Mouse (Mus musculus) stomach, postnatal 0 days (tissue): ENCODE measurements around the gene Mb21d2. TPM values are rescaled to one million over a fixed set of nuclear protein-coding genes. Genes with fewer than 3 reads are reported as not detected.

ENCODE experiments used
- ATAC-seq: fragments of 200-750 bp; cut with Nextera tagmentation; 2 replicates; pipeline ENCODE4 v1.8.0; 2017; ENCODE audit not compliant: low FRiP score, low TSS enrichment
- DNase-seq: peaks from one replicate; pipeline ENCODE4 v3.0.0-alpha.2; 2016; ENCODE audit warnings: low spot score
- H3K27ac ChIP-seq: fragments of 300-500 bp; sonication (generic); replicated peaks from 2 replicates; pipeline ENCODE4 v1.5.1; 2014; ENCODE audit warnings: mild to moderate bottlenecking, control low read depth
- H3K27me3 ChIP-seq: fragments of 300-500 bp; sonication (generic); 2 replicates; pipeline ENCODE4 v1.6.1; 2014; ENCODE audit warnings: low read length; ENCODE audit not compliant: control insufficient read depth, insufficient read depth
- H3K36me3 ChIP-seq: fragments of 300-500 bp; sonication (generic); 2 replicates; pipeline ENCODE4 v1.6.1; 2014; ENCODE audit warnings: low read length, mixed read lengths; ENCODE audit not compliant: control insufficient read depth, insufficient read depth
- H3K4me1 ChIP-seq: fragments of 300-500 bp; sonication (generic); replicated peaks from 2 replicates; pipeline ENCODE4 v1.6.1; 2014; ENCODE audit warnings: antibody characterized with exemption; ENCODE audit not compliant: control insufficient read depth, insufficient read depth
- H3K4me2 ChIP-seq: fragments of 300-500 bp; sonication (generic); replicated peaks from 2 replicates; pipeline ENCODE4 v1.6.1; 2014; ENCODE audit warnings: low read depth, mild to moderate bottlenecking, control low read depth, moderate library complexity
- H3K4me3 ChIP-seq: fragments of 300-500 bp; sonication (generic); 2 replicates; pipeline ENCODE4 v1.5.1; 2014; ENCODE audit warnings: low read depth, low read length, control low read depth
- H3K9ac ChIP-seq: fragments of 300-500 bp; sonication (generic); 2 replicates; pipeline ENCODE4 v1.6.1; 2014; ENCODE audit warnings: mild to moderate bottlenecking, low read length, control low read depth, mixed read lengths
- H3K9me3 ChIP-seq: fragments of 300-500 bp; sonication (generic); 2 replicates; pipeline ENCODE4 v1.6.1; 2016; ENCODE audit warnings: low read length; ENCODE audit not compliant: control insufficient read depth
- CTCF ChIP-seq: IDR thresholded peaks from 2 replicates; pipeline ENCODE4 v1.5.1; 2016; ENCODE audit warnings: antibody characterized with exemption, low read depth, mild to moderate bottlenecking, moderate library complexity
- EP300 ChIP-seq: optimal IDR thresholded peaks from 2 replicates; pipeline ENCODE3; 2016; ENCODE audit warnings: antibody characterized with exemption
- WGBS: fragments of 180-500 bp; shearing (Covaris S2); extraction: QIAGEN DNeasy Blood & Tissue Kit; methylation state at CpG from one replicate; pipeline ENCODE4 v1.1.7; 2014; 5-methylcytosine and 5-hydroxymethylcytosine counted together
- polyA plus RNA-seq: library from polyadenylated mRNA; unstranded; fragments of >200 nt; fragmentation: Nextera tagmentation; extraction: Ambion mirVana; gene quantifications from 2 replicates; pipeline ENCODE4 v1.2.1, GENCODE M21; 2015

Mb21d2 gene
- polyA plus RNA-seq, 1 experiment from 2014 or later = 4.8 TPM

- Histone ChIP-seq H3K4me1 (no peaks in the 10 kb centered on the region), H3K27me3 (no peaks in the 10 kb centered on the region), H3K36me3 (no peaks in the 10 kb centered on the region), H3K4me2 (no peak overlapping the region), H3K27ac (no peak overlapping the region), H3K9ac (no peak overlapping the region), H3K9me3 (no peaks in the 10 kb centered on the region), H3K4me3 (no peak overlapping the region)
- 13% methylated on average over 12 of the region's 12 CpGs for WGBS
- ATAC-seq = peak; percentile 36; the same call in 1 of the 2 replicates
- TF ChIP-seq EP300 = no peak
- peak; percentile 89 for TF ChIP-seq CTCF
- peak; percentile 64 for DNase-seq
Observed at GRCm38 (mm10) chr16:28838016-28838415, 91.5 kb downstream of the Mb21d2 start.

DNA sequence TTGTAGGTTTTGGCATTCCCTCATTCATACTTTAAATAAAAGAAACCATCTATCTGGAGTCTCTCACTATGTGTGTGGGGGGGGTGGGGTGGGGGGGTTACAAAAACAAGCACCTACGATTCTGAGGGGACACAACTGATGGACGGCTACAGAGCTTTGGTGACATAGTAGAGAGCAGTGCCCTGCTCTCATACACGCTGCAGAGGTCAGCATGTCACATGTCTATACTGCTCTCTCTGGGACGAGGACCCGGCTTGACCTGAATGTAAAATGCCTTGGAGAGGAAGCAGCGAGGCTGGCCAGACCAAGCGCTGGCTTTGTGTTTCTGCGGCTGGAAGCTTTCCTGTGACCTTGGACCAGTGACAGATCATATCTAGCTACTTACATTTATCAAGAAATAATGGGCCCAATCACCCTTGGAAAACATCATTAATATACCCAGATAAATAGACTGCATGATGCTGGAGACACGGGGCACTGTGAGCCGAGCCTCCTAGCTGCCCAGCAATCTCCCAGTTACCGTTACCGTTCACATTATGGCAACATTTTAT is 97.3 kb downstream of the Mb21d2 start:
- DNase-seq (no peak), ATAC-seq (no peak)
- Histone ChIP-seq H3K4me2 (no peak overlapping the region), H3K4me3 (no peak overlapping the region), H3K9me3 (no peaks in the 10 kb centered on the region), H3K4me1 (no peaks in the 10 kb centered on the region), H3K27ac (no peak overlapping the region), H3K27me3 (no peaks in the 10 kb centered on the region), H3K36me3 (0 out of 2 replicates have a peak, but pooled peaks cover 3% of the 10 kb centered on the region), H3K9ac (no peak overlapping the region)
- 61% methylated on average over 12 of the region's 12 CpGs for WGBS
- TF ChIP-seq EP300 = no peak
- TF ChIP-seq CTCF = no peak

GRCm38 (mm10) chr16:28829263-28829955 is 100.1 kb downstream of the Mb21d2 start:
- DNase-seq = no peak
- no peak for ATAC-seq
- Histone ChIP-seq H3K36me3 (peaks cover 3% of the 10 kb centered on the region; the same call in 1 of the 2 replicates), H3K27me3 (no peaks in the 10 kb centered on the region), H3K27ac (no peak overlapping the region), H3K4me3 (no peak overlapping the region), H3K9me3 (no peaks in the 10 kb centered on the region), H3K4me1 (no peaks in the 10 kb centered on the region), H3K4me2 (no peak overlapping the region), H3K9ac (no peak overlapping the region)
- 91% methylated on average over 10 of the region's 10 CpGs for WGBS
- TF ChIP-seq EP300 = no peak

DNA sequence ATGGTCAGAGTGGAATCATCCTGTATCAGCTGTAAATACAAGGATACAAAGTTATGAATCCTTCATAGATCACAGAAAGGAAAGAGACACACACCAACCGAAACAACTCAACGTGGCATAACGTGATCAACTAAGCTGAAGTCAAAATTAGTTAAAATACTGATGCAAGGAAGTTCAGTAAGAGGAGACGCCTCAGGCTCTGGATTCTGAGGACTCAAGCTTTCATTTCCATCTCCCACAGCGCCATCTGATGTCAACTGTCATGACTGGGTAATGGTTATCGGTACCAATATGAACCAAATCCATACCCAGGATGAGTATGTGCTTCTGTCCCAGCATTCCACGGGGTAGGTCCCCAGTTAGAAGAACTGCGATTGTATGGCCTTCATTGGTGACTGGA is 104.7 kb downstream of the Mb21d2 start:
- Histone ChIP-seq H3K4me3 (no peak overlapping the region), H3K27me3 (no peaks in the 10 kb centered on the region), H3K9ac (no peak overlapping the region), H3K4me2 (no peak overlapping the region), H3K4me1 (no peaks in the 10 kb centered on the region), H3K9me3 (no peaks in the 10 kb centered on the region), H3K27ac (no peak overlapping the region), H3K36me3 (peaks cover 3% of the 10 kb centered on the region; the same call in 1 of the 2 replicates)
- 93% methylated on average over 8 of the region's 8 CpGs for WGBS
- TF ChIP-seq CTCF = no peak
- no peak for TF ChIP-seq EP300
- no peak for ATAC-seq
- DNase-seq = no peak

DNA sequence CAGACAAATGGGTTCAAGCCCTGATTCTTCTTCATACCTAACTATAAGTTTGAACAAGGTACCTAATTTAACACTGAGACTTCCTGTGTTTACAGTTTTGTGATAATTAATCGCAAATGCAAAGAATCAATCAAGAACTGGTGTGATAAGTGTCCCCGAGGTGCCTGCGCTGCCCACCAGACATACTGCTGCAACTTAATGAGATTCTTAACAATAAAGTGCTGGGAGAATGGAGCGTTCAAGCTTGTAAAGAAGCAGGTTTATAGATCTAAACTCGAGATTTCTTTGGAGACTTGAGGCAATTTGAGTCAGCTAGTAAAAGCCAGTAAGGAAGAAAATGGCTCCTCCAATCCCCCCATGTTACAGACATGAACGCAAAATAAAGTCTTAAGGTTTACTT is 107.7 kb downstream of the Mb21d2 start:
- DNase-seq (no peak), ATAC-seq (no peak)
- Histone ChIP-seq H3K27ac (no peak overlapping the region), H3K9ac (no peak overlapping the region), H3K9me3 (no peaks in the 10 kb centered on the region), H3K4me3 (no peak overlapping the region), H3K27me3 (no peaks in the 10 kb centered on the region), H3K4me2 (no peak overlapping the region), H3K4me1 (no peaks in the 10 kb centered on the region), H3K36me3 (no peaks in the 10 kb centered on the region; the same call in 1 of the 2 replicates)
- TF ChIP-seq EP300 (no peak), CTCF (no peak)
- 63% methylated on average over 6 of the region's 6 CpGs for WGBS

GRCm38 (mm10) chr16:28818749-28819285 is 110.7 kb downstream of the Mb21d2 start:
- H3K9ac ChIP-seq = no peak overlapping the region
- H3K4me2 ChIP-seq = no peak overlapping the region
- TF ChIP-seq EP300 (no peak), CTCF (no peak)
- H3K36me3 ChIP-seq = no peaks in the 10 kb centered on the region
- H3K27me3 ChIP-seq = no peaks in the 10 kb centered on the region
- WGBS = 52% methylated on average over 5 of the region's 5 CpGs
- no peak overlapping the region for H3K4me3 ChIP-seq
- no peaks in the 10 kb centered on the region for H3K4me1 ChIP-seq
- H3K27ac ChIP-seq = no peak overlapping the region
- H3K9me3 ChIP-seq = no peaks in the 10 kb centered on the region
- ATAC-seq (no peak), DNase-seq (no peak)
